Mouse (Mus musculus) left cerebral cortex, adult 8-10 months (tissue): ENCODE data around the gene Eml6. TPM values are rescaled to one million over a fixed set of nuclear protein-coding genes. Genes with fewer than 3 reads are reported as not detected.
A peak's percentile ranks its signal among the peaks of the same experiment; 100 is the strongest.
"Not testable (repeated sequence)": the region's sequence is repeated elsewhere in the genome, so short reads cannot be mapped to it uniquely, and the experiment has no call there.

Experiments used
- DNase-seq, 2 experiments: peaks; one replicate each; pipeline ENCODE4 v3.0.0; 2022; ENCODE audit warnings: low spot score in 2 of 2
- total RNA-seq, 4 experiments: library from RNA; stranded (reverse); gene quantifications; 2 replicates each; pipeline ENCODE4 v1.2.4; 2022

The Eml6 gene
- total RNA-seq: 10 to 100 TPM; 18.4 to 20.9 (median 19.5) TPM

DNA sequence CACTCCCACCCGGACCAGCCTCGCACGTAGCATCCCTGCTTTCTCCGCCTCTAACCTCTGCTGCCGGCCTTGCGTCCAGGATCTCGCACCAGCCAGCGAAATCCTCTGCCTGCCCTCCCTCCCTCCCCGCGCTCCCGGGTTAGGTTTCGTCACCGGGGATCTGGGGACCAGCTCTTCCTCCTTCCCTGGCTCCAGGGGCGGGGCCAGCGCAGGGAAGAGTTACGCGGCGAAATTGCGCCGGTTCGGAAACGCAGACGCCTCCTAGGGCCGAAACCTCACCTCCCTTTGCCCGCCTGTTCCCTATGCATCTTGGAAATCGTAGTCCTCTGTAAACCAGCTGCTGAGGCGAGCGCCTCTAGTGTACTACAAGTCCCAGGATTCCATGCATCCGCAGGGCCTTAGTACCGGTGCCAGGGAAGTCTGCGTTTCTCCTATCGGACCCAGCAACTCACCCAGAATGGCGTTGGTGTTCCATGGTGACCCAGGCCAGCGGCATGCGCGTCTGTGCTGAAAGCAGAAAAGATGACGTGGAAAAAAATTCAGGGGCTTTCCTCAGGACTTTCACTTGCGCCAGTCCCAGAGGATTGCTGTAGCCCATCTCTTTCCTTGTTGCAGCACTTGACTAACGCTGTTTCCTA lies at the start of gene Eml6:
TSS of gene Eml6 (minus strand) at position 199 of the 638 bp plus-strand sequence.
- DNase-seq: peak; percentile 89 to 98

DNA sequence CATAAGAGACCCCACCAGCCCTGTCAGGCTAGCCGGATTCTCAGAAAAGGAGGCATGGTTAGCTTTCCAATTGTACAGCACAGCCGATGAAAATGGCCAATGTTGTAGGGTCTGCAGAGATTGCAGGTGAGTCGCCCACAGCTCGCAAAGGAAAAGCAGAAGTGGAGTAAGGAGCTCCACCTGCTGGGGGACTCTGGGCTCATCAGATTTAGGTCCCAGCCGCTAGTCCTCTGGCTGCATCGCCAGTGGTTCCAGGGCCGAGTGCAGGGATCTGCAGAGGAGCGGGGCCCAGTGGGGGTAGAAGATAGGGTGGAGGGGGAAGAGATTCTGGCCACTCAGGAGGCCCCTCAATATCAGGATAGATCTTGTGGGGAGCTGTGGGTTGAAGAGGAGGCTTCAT lies 31.5 kb upstream of the Eml6 start:
- DNase-seq: no peak

DNA sequence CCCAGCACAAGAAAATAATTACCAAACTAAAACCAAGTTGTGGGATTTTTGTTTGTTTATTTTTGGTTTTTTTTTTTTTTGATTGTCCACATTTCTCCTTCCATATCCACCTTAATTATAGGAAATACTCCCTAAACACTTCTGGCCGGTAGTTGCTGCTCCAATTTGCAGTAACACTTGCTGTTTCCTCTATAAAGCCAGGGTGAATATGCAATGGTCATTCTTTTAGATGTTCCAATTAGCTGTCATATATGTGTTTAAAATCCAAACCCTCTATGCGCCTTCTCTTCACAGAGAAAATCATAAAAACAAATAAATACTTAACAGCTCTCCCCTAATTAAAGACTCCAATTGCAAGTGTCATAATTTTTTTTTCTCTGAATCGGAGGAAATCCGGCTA lies 689 bp downstream of the Eml6 start:
- no peak for DNase-seq

DNA sequence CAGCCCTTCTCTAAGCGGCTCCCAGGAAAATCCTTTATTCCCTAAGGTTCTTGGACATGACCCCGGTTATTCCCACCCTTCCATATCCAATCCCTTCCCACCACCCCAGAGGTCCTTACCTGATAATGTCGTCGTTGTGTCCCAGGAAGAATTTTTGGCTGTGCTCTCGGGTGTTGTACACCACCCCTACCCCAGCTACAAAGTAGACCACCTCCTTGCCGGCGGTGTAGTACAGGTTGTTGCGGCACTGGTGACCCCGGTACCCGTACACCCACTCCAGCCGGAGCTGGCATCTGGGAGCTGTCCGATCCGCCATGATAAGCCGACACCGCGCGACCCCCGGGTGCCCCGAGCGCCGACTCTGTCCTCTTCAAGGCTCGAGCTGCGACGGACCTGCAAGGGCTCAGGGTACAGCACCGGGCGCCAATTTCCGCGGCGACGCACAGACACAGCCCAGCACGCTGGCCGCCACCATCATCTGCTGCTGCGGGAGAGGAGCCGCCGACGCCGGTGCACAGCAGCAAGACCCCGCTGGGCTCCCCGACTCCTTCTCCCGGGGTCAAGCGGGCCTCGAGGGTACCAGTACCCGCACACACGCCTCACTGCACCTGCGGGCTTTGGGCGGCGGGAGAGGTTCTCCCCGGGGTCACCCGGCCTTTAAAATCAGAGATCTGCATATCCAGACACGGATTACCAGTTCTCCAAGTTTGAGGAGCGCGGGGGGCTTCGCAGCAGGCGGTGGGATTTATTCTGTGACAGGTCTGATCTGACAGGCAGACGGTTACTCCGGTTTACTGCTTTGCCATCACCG lies 1.4 kb downstream of the Eml6 start:
- peak; percentile 39 to 44 for DNase-seq

DNA sequence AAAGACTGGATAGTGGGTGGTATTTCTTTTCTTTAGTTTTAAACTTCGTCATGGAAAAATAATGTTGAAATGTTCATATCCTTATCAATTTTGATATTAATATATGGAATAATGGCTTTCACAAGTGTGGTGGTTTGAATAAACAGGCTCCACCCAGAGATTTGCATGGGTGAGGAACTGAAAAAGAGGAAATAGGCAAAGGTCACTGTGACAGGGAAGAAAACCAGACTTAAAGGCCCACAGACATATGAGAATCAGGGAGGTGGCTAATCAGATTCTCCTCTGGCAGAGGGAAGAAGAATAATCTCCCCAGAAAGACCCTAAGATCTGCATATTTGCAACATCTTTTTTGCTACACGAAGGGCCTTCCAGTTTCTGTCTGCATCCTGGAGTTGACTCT lies 39.6 kb downstream of the Eml6 start:
- no peak for DNase-seq

DNA sequence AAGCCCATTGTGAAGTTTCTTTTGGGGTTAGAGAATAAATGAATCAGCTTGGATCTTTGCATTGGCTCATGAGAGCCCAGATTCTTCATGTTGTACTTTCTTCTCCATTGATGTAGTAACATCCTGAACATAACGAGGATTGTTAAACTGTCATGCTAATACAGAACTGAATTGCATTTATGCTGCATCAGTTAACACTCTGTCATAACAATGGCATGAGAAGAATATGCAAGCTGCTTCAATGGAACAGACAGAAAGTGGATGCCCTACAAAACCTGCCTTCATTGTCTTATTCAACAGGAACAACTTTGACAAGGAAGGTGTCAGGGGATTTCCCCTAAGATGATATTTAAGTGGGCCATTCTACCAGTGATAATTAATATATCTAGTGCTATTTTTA lies 57.0 kb downstream of the Eml6 start:
- no peak for DNase-seq

DNA sequence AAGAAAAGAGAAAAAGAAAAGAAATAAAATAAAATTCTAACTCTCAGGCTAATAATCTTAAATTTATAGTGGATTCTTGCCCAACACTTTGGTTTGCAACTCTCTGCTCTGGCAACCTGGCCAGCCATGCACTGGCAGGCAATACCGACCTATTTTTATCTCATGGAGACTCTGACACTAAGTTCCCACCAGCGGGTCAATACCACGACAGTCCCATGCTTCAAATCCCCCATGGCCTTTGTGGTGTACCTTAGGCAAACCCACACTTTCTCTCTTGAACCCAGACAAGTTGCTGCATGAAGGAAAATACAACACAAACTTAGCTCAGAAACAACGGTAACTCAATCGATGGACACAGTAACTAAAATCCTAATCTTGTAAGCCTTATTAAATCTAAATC lies 66.5 kb downstream of the Eml6 start:
- DNase-seq: no peak

DNA sequence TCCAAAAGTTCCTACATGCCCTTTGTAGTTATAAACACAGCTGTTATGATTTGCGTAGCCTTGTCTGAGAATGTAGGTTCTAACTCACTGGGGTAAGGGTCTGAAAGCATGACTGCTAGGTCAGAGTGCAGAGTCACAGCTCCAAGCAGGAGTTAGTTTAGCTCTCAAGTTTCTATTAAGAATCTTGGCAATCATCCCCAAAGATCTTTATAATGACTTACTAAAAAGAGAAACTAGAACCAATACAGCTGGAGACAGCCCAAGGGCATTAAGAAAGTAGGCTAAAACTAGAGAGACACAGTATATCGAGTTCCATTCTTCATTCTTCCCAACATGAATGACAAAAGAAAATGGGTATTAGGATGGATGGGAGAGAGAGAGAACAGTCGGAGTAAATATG lies 81.2 kb downstream of the Eml6 start:
- no peak for DNase-seq

DNA sequence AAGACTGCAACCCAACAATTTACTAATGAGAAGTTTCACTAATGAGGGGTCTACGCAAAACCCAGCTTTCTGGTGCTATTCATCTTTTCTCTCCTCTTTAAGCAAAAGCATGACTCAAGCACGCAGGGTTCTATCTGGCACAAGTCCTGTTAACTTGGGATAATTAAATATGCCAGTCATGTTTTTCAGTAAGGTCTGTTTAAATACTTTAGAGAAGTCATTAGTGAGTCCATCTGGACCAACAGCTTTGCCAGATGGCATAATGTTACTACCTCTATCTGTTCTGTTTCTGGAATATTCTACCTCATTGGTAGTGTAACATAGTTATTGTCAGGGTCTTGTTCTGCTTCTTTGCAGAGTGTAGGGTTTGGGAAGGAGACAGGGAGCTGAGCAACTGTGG lies 101.5 kb downstream of the Eml6 start:
- DNase-seq: peak in 1 of 2 experiments; percentile 23

DNA sequence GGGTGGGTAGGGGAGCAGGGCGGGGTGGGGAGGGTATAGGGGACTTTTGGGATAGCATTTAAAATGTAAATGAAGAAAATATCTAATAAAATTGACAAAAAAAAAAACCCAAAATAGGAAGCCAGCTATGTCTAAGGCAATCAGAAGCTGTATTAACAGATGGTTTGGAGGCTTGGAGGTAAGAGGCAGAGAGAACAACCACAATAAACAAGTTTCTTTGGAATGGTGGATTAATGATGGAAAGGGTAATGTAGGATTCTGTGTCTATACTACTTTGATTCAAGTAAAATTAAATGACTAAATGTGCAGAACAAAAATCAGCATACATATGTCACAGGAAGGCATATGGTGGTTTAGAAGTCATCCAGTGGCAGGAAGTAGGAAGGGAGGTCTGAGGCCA lies 102.0 kb downstream of the Eml6 start:
- DNase-seq: no peak

DNA sequence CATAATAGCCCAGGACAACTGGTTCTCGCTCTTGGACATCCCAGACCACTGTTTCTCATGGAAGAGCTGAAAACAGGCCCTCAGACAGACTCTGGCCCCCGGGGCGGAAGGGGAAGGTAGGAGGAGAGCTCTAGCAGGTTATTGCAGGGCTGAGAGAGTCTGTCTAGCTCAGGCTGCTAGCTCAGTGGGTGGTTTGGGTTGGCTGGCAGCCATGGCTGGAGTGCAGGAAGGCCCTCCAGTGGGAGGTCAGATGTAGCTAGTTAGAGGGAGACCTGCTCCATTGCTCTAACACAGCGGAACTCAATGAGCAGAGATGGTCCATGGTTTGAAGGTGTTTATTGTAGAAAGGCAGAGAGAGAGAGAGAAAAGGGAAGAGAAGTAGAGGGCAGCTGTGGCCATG lies 112.7 kb downstream of the Eml6 start:
- DNase-seq: no peak

DNA sequence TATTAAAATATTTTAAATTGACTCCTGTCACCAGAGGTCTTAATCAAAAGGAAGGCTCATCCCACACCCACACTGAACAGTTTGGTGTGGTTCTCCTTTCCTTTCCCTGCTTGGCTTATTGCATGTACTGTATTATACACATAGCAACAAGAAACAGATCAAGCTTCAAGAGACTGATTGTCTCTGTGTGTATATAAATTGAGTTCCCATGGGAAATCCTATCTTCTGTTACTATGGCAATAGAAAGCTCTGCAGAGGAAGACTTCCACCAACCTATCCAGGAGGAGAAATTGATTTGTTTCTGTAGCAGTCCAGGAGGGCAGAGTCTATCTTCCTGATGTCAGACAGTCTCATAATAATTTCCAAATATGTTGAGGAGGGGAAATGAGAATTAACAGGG lies 116.5 kb downstream of the Eml6 start:
- no peak for DNase-seq

DNA sequence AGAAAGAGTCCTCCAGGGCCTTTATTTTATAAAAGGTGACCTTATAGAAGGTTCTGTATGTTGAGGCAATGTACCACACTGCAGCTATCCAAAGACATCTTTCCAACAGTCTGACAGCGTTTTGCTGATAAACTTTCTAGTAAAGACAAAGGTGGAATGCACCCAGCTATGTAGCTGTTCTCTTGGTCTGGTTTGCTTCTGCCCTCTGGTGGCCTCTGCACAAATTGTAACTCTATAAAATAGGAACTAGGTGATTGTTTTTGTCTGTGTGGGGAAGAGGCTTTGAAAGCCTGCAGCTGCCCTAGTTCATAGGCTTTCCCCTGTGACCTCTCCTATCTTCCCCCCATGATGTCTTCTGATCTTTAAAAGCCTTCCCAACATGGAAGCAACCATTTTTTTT lies 140.7 kb downstream of the Eml6 start:
- peak; percentile 25 to 26 for DNase-seq

DNA sequence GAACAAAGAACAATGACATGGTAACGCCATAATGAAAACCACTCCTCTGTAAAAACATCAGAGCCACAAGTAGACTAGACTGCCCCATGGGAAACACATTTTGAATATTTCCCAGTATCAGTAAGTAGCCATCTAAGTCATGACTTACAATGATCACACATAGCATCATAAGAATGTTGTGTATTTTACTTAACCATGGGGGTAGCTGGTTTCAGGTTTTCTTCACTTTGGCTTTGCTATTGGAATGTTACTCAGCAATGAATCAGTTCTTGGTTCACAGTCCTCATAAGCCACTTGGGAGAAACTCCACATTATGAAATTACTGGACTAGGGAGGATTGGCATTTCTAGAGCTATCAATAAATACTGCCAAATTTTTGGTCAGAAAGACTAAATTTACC lies 141.5 kb downstream of the Eml6 start:
- no peak for DNase-seq

DNA sequence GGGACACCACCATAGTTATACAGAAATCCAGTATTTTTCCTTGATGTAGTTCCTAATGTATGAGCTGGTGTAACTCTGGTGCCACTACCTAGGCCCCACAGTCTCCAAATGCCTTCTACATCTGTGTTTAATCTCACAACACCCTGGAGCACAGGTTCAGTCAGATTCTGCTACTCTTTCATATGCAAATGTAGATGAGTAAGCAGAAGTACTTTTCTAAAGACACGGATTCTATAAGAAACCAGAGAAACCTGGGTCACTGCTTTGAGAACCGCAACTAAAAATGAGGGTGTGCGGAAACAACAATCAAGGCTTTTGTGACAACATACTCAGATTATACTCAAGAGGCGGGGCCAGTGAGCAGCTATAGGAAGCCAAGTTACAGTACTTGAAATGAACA lies 142.8 kb downstream of the Eml6 start:
- no peak for DNase-seq

DNA sequence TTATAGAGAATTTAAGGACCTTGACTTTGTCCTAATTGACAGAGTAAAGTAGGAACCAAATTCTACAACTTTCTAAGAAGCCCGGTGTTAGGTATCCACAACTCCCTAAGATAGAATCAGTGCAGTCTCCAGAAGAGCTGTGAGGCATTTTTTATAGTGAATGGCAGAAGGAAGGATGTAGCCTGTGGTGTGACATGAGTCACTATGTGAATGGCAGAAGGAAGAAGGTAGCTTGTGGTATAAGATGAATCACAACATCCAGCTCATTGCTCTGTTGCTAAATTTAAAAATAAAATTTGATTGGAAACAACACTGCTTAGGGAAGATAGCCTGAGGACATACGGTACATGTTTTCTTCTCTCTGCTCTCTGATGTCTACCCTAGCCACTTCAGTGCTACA lies 146.2 kb downstream of the Eml6 start:
- DNase-seq: no peak

DNA sequence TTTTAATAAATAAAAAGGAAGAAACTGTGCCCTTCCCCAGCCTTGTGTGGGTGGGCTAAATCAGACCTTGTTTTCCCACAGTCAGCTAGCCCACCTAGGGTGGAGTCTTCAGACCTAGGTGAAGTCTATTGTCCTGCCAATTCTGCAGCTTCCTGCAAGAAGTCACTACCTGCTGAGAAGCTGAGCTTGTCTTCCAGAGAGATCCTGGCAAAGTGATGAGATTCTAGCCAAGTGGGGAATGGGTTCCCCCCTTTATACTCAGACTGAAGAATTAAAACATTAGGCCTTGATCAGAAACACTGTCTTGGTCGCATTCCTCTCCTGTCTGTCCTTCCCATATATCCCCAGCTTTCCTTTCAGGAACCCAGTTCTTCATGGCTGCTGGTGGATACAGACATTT lies 147.9 kb downstream of the Eml6 start:
- no peak for DNase-seq

DNA sequence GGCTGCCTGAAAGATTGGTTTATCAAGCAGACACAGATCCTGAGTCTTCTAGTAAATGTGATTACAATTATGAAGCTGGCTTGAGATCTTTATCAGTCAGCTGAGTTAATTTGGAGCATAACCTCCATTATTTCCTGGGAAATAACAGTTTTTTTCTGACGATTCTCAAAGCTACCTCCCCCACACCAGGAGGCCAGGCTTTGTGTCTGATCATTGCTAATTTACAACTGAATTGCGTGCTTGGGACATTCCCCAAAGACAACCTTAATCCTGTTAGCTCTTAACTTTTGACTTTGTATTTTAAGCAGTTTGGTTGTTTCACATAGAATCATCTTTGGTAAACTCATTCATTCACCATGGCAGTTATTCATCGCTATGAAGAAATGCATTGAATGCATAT lies 148.6 kb downstream of the Eml6 start:
- DNase-seq: no peak

DNA sequence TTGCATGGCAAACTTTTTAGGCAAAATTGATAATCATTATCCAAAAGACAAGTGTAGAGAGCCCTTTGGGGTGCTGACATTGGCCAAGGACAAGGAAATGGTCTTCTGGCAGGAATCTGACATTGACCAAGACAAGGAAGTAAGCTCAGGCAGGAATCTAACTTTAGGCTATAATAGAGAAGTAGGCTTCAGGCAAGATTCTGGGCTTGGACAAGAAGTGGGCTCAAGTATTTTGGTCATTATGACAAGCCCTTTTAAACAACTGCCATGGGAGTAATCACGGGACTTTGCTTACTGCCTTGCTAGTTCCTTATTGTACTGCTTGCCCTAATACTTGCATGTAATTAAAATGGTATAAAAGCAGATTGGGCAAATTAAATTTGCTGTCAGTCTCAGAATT lies 151.1 kb downstream of the Eml6 start:
- DNase-seq: not testable (repeated sequence)

DNA sequence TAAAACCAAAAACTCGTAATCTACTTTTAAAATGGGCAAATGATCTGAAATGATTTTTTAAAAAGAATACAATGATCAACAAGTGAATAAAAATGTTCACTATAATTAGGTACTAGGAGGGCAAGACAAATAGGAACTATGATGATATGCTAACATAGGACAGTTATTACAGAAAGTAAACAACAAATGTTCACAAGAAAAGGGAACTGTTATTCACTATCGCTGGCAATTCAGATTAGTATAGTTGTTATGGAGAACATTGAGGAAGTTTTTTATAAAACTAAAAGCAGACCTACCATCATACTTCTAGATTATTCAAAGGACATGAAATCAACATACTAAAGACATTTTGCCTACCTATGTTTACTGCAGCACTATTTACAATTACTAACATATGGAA lies 155.7 kb downstream of the Eml6 start:
- no peak for DNase-seq

DNA sequence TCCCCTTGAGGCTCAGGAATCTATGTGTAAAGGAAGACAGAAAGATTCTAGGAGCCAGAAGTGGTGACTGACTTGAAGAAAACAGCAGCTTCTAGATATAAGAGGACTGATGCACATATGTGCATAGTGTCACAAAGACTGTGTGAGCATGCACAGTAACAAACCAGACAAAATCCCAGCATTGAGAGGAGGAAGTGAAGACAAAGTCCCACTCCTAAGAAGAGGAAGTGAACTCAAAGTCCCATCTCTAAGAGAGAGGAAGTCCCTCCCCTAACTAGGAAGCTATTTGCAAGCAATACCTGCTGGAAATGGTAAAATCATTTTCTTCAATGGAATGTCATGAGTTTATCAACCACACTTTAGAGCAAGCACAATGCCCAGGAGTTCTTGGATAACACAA lies 161.6 kb downstream of the Eml6 start:
- no peak for DNase-seq

DNA sequence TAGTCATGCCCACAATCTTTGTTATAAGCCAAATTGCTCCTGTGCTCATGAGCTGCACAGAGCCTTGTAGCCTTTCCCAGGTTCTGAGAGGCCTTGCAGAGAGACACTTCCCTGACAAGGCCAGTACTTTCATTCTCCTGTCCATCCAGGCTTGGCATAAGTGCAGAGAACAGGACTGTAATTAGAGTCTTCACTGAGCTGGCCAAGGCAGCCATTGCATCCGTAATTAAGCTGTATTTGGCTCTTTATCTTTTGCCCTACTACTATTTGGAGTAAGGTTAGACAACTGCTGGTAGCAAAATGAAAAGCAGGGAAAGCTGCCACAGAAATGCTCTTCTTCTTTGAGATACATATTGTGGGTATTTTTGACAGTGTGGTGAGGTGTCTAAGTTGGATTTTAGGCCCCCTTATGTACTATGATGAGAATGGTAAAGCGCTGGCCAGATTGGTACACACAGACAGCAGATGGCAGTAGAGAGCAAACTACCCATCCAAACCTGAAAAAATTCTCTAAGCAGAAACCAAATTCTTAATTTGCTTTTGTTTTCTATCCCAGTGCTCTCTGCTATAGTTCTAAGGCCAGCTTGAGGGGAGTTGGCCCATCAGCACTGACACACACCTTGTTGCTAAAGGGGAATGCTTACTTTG lies 164.0 kb downstream of the Eml6 start:
- DNase-seq: no peak

DNA sequence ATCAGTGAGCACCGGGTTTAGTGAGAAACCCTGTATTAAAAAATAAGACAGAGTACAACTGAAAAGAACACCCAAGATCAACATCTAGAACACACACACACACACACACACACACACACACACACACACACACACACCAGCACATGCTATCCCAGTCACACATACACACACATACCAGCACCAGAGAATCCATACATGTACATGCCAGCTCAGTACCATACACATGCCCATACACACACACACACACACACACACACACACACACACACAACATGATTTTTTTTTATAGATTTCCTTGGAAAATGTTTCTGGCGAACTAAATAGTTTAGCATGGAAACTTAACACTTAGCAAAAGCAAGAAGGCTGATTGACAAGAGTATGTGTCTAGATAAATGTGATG lies 164.8 kb downstream of the Eml6 start:
- DNase-seq: no peak
